Mouse (Mus musculus): ENCODE measurements around the gene Pik3c2b.

- no peak for TF ChIP-seq CTCF (conservative IDR thresholded peaks at IDR 0.05; ENCODE audit: low read length)
- no peak for TF ChIP-seq NANOG (IDR thresholded peaks at IDR 0.05; ENCODE audit: borderline replicate concordance, low read length)
These were observed 34.0 kb downstream of the Pik3c2b start for GRCm38 (mm10) chr1:133079509-133079908.
